Mouse (Mus musculus) monocyte, adult 2 months (primary cell): ENCODE results near the gene Olfr1211.

Experiments used
- DNase-seq, 2 experiments: peaks; one replicate each; pipeline ENCODE4 v3.0.0; 2022; ENCODE audit warnings: low spot score in 2 of 2, low read depth in 1 of 2

Gene Olfr1211

DNA sequence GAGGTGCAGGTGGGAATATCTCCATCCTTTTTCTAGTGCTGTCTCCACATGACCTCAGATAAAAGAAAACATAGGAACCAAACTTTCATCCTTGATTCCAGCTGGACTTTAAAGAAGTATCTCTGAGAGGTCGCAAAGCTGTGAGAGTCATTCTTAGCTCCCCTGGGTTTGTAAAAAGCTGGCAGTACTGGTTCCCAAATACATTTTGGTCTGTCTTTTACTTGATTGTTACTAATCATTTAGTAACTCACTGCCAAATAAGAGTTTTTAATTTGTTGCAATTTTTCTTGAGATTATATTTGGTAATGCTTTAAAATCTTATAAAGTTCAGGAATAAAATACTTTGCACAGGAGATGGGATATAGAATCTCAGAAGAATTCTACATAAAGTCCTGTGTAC is at the start of gene Olfr1211:
TSS of gene Olfr1211 (minus strand) at position 101 of the 400 bp plus-strand sequence.
- DNase-seq: no peak

GRCm38 (mm10) chr2:88980181-88980580 is 42.3 kb upstream of the Olfr1211 start, which contains the start of gene Gm13762:
Gene Gm13762 (minus strand): TSS chr2:88980281.
- no peak for DNase-seq

GRCm38 (mm10) chr2:88953669-88954068 is 15.8 kb upstream of the Olfr1211 start, which contains the start of gene Olfr1212:
Gene Olfr1212 (plus strand): TSS chr2:88953969.
- no peak for DNase-seq

GRCm38 (mm10) chr2:88915057-88915456 is 22.9 kb downstream of the Olfr1211 start, which contains the start of gene Olfr1209:
Gene Olfr1209 (minus strand): TSS chr2:88915157.
- DNase-seq: no peak

- no peak for DNase-seq
These were observed 35.7 kb downstream of the Olfr1211 start, which contains the start of gene Olfr1208 for GRCm38 (mm10) chr2:88902211-88902610. Gene Olfr1208 (minus strand): TSS chr2:88902311.
